Mouse (Mus musculus) ovary, postnatal 36 days (tissue): ENCODE measurements around the gene Gtf2e1.

Experiments
- DNase-seq: peaks from one replicate; pipeline ENCODE4 v3.0.0; 2022; ENCODE audit warnings: low spot score, mixed read lengths

Gene Gtf2e1

DNA sequence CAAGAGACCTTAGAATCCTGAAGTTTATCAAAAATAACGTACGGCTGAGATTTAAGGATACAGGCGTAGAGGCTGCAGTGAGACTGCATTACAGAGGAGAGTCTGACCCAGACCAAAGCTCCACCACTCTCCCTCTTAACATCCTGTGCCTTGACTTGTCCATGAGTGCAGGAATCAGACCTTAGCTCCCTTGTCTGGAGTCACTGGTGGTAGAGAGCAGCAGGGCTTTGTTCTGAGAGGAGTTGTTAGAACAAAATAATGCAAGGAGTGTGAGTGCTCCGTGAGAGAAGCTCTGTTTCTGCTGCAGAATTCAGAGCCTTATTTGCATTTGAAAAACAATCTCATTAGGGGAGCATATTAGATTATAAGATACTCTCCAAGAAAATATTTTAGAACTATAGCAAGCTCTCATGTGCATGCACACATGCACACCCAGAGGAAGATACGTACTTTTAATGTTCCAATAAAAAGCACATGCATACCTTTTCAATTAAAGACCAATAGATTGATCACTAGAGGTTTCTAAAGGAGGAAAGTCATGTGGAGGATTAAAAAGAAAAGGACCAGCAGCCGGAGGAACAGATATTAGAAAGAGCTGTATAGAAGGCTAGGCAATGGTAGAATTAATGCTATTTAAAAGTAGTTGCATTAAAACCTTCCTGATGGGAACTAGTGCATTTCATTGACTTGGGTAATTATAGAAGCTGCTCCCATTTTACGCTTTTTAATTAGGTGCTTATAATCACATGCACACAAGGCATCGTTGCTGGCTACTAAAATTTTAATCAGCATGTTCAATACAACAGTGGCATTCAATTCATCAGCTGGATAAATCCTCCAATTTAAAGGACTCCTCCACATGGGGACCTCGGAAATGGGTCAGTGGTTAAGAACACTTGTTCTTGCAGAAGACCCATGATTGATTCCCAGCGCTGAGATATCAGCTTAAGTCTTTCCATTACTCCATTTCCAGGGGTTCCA is 61.0 kb downstream of the Gtf2e1 start:
- no peak for DNase-seq

GRCm38 (mm10) chr16:37472620-37473312 is 66.8 kb downstream of the Gtf2e1 start:
- DNase-seq, result peak; percentile 27

DNA sequence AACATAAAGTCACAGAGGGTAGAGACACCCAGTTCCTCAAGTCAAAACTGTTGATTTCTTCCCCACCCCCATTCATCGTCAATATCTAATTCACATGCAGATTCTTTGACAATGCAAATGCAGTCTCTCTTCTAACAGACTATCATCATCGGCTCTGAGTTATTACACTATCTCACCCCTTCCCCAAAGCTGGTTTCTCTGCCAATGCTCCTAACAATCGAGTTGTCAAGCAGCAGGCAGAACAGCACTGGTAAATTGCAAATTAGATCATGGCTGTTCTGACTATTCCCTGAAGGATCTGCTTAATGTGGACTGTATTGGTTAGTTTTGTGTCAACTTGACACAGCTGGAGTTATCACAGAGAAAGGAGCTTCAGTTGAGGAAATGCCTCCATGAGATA is 70.0 kb downstream of the Gtf2e1 start:
- no peak for DNase-seq

- DNase-seq, result no peak
These were observed 75.6 kb downstream of the Gtf2e1 start for GRCm38 (mm10) chr16:37463981-37464380.

DNA sequence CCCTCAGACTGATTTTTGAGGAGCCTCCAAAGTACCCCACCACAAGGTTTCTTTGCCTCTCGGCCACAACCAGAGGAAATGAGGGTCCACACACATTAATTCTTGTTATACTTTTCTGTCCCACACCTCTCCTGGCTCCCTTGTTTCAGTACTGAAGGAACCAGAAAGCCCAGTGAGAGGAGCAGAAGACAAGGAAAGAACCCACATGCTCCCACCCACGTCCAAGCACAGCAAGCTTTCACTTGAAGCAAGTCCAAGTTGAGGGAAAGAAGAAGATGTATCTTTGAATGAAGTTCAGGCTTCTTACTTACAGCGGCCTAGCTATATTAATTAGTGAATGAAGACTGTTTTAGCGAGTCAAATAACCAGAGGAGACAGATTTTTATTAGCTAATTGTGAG is 76.7 kb downstream of the Gtf2e1 start:
- no peak for DNase-seq

- DNase-seq, result no peak
These were observed 78.0 kb downstream of the Gtf2e1 start for GRCm38 (mm10) chr16:37461601-37462000.
